Mouse (Mus musculus) bone marrow macrophage, adult 2 months (primary cell): ENCODE measurements at regions not wholly inside any gene's neighbourhood (a gene's known extent, or its start where the extent isn't known, plus 50 kb on each side); places are given as distances from the start of the nearest gene placed in this dataset.

Source experiments
- H3K27ac ChIP-seq: 2 replicates; pipeline ENCODE4 v1.5.1; 2012; ENCODE audit warnings: low read depth, low read length; ENCODE audit not compliant: insufficient read depth
- H3K4me1 ChIP-seq: 2 replicates; pipeline ENCODE4 v1.6.1; 2012; ENCODE audit warnings: low read length; ENCODE audit not compliant: control insufficient read depth, insufficient read depth
- H3K4me3 ChIP-seq: 2 replicates; pipeline ENCODE4 v1.5.1; 2012; ENCODE audit warnings: mild to moderate bottlenecking, low read length, moderate library complexity; ENCODE audit not compliant: insufficient read depth
- CTCF ChIP-seq: IDR thresholded peaks from 2 replicates; pipeline ENCODE4 v1.5.1; 2012; ENCODE audit warnings: low read depth, mild to moderate bottlenecking, low read length, moderate library complexity
- POLR2A ChIP-seq: IDR thresholded peaks from 2 replicates; pipeline ENCODE4 v1.6.1; 2012; ENCODE audit warnings: mild to moderate bottlenecking, low read depth, low read length, borderline replicate concordance

DNA sequence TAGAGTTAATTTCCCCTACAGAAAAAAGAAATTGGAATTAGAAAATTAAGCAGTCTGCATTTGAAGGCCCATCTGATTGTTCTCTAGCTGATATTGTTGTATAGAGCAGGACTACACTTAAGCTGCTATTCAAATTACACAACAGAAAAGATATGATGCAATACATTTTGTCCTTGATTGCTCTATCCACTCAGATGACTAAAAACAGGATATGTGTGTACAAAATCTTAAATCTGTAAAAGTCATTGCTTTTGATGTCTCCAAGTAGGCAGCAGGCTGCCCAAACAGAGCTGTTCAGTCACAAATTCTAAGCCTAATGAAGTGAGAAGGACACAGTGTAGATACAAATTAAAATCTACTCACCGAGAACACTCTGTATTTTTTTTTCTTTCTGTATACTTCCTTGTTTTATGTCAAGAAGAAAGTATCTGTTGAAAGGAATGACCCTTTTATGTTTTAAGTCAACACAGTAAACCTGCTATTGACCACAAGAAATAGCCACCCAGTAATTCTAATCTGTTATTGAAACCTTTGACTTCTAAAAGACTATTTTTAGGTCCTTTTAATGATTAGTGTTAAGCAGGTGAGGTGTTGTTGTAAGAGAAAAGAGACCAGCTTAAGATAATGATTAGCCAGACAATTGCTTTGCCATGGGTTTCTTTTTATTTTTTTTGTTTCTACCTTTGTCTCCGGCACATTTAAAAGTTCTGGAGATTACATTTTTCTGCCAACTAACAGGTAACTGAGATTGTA, 315.0 kb upstream of the Cited2 start:
- TF ChIP-seq CTCF = no peak
- no peak for TF ChIP-seq POLR2A
- no peak overlapping the region for H3K4me3 ChIP-seq
- 0 out of 2 replicates have a peak, but pooled peaks cover 2% of the 10 kb centered on the region for H3K4me1 ChIP-seq
- no peak overlapping the region for H3K27ac ChIP-seq

DNA sequence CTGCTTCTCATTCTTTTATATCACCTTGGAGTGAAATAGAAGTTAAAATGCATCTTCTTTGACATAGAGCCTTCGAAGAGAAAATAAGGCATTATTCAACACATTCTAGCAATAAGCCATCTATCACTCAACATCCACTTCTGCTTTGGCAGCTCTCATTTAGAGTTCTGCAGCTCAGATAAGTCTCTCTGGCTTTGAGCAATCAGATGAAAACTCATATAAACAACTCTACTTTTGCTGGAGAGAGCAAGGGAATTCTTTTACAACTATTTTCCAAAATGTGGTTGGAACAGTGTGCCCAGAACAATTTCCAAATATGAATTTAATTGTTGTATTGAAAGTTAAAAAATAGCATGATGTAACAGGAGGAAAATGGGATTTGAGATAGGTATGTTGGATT, 314.2 kb upstream of the Cited2 start:
- H3K27ac ChIP-seq = no peak overlapping the region
- 0 out of 2 replicates have a peak, but pooled peaks cover 2% of the 10 kb centered on the region for H3K4me1 ChIP-seq
- no peak overlapping the region for H3K4me3 ChIP-seq
- TF ChIP-seq POLR2A = no peak
- no peak for TF ChIP-seq CTCF

DNA sequence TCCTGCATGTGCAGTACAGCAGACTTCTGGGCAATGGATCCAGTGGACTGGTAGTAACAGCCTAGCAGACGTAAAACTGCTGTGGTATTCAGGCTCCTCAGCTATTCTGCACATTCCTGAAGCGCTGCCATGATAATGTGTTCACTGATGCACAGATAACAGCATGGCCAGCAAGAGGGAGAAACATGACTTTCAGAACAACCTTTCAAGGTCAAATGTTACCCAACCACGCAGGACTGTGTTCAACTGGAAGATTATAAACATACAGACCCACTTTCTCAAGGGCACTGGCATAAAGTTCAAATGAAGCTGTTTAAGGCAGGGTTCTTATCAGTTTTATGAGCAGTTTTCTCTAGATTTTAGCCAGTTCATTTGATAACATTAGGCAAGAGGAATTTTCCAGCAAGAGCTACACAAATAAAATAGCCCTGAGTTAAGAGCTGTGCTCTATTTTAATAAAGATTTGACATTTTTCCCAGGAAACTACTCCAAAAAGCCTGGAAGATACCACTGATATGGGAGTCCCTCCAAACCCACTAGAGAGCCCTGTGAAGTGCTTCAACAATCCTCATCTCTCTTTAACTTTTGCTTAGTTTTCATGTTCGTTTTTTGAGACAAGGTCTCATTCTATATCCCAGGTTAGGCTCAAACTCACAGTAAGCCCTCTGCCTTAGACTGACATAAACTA, 311.6 kb upstream of the Cited2 start:
- no peak for TF ChIP-seq CTCF
- Histone ChIP-seq H3K27ac (no peak overlapping the region), H3K4me3 (no peak overlapping the region), H3K4me1 (peaks cover 3% of the 10 kb centered on the region; the same call in 1 of the 2 replicates)

DNA sequence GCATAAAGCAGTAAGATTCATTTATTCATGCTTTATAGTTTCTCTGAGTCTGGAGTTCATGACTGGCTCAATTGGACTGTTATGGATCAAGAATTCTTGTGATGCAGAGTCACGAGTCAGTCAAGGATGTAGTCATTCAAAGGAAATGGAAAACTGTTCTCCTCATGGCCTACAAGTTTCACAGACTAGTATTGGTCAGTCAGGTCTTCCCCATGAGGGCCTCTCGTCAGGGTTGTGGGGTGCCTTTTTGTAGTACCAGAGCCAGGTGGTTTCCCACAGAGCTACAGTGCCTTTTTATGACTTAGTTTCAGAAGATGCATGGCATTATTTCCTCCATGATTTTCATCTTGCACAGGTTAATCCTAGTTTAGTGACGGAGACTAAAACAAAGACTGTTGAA, 307.9 kb upstream of the Cited2 start:
- Histone ChIP-seq H3K27ac (no peak overlapping the region), H3K4me3 (no peak overlapping the region), H3K4me1 (peaks cover 21% of the 10 kb centered on the region)
- no peak for TF ChIP-seq CTCF
- TF ChIP-seq POLR2A = no peak

DNA sequence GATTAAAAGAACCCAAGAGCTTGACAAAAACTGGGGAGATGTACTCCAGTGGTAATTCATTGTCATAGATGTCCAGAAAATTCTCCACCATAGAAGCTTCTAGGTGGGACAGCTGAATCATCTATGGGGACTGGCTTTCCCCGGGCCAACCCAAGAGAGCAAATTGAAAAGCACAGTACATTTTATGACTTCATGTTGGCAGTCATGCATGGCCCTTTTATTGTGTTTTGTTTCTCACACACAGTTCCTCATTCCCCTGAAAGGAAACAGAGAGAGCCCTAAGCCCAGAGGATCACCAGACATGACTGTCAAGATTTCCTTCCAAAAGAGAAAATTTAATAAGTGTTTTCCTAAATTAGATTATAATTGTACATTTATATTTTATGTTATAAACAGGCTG, 306.9 kb upstream of the Cited2 start:
- Histone ChIP-seq H3K4me1 (peaks cover 21% of the 10 kb centered on the region), H3K4me3 (no peak overlapping the region), H3K27ac (no peak overlapping the region)
- TF ChIP-seq POLR2A = no peak

DNA sequence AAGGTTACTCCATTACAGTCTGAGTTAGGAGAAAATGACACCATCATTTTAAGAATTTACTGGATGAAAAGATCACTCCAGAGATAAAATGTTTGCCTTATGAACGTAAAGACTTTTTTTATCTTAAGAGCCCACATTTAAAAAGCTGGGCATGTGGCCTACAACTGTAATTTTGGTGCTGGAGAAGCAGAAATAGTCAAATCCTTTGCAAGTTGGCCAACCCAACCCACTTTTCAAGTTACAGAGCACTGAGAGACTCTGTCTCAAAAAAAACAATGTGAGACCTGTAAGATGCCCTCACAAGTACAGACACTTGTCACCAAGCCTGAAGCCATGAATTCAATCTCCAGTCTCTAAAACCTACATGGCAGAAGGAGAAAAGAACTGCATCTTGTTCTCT, 305.6 kb upstream of the Cited2 start:
- H3K4me1 ChIP-seq = peaks cover 21% of the 10 kb centered on the region
- 0 out of 2 replicates have a peak overlapping the region, but pooled peaks have one; percentile 56 for H3K27ac ChIP-seq
- TF ChIP-seq CTCF (no peak), POLR2A (no peak)
- no peak overlapping the region for H3K4me3 ChIP-seq

DNA sequence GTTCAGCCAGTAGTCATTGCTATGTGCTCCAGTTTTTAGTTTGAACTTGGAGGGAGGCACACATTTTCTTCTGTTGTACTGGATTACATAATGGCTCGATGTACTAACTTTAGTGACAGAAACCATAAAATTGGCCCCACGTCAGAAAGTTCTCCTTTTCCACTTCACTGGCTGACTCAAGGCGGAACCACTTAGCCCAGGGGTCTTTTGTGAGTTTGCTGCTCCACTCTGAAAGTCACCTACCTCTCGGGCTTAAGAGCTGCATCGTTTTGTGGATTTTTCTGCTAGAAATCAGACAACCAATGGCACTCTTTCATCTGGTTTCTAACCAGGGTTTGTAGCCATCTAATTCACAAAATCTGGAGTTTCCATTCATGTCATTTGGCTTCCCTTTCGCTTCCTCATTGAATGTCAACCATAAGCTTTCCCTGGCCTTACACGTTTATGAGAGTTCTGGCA, 304.8 kb upstream of the Cited2 start:
- Histone ChIP-seq H3K4me3 (peak overlapping the region; percentile 31), H3K4me1 (peaks cover 21% of the 10 kb centered on the region), H3K27ac (peak overlapping the region; percentile 79)
- TF ChIP-seq CTCF (no peak), POLR2A (no peak)

DNA sequence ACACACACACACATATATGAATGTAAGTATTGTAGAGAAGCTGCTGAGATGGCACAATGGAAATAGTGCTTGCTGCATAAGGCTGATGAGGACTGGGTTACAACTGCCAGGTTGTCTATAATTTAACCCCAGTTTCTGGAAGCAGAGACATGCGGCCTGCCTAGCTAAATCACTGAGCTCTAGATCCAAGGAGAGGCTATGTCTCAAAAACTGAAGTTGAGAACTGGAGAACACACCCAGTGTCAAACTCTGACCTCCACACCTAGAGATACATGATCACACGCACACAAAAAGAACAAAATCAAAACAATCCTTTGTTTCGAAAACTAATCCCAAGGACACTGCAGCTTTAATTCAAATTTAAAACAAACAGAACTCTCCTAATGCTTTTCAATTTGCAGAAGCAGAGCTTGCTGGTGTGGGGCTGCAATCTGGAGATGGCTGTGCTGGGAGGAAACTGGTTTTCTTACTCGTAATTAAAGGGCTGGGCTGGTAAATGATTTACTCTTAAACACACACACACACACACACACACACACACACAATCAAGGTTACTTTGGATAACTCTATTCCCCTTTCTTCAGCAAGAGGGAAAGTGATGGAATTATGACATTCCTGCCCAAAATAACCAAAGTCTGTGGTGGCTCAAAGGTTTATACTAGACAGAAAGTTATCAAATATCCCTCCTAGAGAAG, 299.3 kb upstream of the Cited2 start:
- Histone ChIP-seq H3K4me3 (no peak overlapping the region), H3K4me1 (peaks cover 3% of the 10 kb centered on the region; the same call in 1 of the 2 replicates), H3K27ac (no peak overlapping the region)
- TF ChIP-seq POLR2A = no peak

DNA sequence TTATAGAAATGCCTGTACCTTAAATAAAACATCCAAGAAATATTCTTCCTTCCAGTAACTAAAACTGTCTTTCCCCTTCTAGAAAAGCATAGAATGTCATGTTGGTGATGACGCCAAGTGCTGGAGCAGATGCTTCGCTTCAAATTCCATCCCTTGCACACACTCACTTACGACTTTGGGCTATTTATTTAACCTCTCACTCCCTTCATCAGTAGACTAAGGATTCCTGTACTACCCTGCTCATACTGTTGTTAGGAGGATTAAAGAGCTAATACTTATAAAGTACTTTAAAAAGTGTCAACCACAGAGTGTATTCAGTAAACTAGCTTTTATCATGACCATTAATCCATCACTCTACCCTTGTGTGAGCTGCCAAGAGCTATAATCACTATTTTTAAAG, 296.8 kb upstream of the Cited2 start:
- Histone ChIP-seq H3K4me3 (no peak overlapping the region), H3K27ac (no peak overlapping the region), H3K4me1 (no peaks in the 10 kb centered on the region)
- TF ChIP-seq CTCF = no peak
- TF ChIP-seq POLR2A = no peak

DNA sequence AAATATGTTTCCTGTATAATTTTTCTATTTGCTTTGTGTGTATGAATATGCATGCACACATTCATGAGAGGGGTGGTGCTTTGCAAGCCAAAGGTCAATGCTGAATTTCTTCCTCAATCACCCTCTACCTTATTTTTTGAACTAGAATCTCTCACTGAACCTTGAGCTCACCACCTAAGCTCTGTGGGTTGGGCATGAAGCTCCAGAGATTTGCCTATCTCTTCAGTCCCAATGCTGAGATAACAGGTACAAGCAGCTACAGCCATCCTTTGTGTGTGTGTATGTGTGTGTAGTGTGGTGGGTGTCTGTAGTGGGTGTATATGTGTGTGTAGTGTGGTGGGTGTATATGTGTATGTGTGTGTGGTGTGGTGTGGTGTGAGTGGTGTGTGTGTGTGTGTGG, 295.7 kb upstream of the Cited2 start:
- Histone ChIP-seq H3K4me1 (no peaks in the 10 kb centered on the region), H3K4me3 (no peak overlapping the region), H3K27ac (no peak overlapping the region)
- no peak for TF ChIP-seq POLR2A
- TF ChIP-seq CTCF = no peak
